Mouse (Mus musculus): ENCODE measurements at regions not wholly inside any gene's neighbourhood (a gene's known extent, or its start where the extent isn't known, plus 50 kb on each side); places are given as distances from the start of the nearest gene placed in this dataset.

DNA sequence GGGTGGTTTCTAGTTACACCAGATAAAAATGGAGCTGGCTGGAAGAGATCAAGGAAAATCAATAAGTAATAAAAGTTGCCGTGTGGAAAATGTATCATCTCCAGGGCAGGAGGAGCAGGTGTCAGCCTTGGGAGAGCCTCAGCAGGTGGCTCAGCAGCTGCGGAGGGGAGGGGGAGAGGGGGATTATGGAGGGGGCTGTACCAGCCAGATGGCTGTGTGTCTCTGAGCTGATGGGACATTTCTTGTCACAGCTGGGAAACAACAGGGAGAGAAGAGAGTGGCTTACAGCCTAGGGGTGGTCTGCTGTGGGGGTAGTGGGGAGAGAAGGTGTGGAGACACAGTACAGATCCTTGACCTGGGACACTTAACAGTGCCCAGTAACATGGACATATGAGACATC lies 116.5 kb downstream of the Matn1 start:
- TF ChIP-seq UBTF (IDR thresholded peaks at IDR 0.05; ENCODE audit: low read depth, low read length): no peak
- no peak for TF ChIP-seq POLR2A (IDR thresholded peaks at IDR 0.05; ENCODE audit: low read depth, low read length)
- no peak for TF ChIP-seq CTCF (conservative IDR thresholded peaks at IDR 0.05 in 1 of 2, IDR thresholded peaks at IDR 0.05 in 1 of 2; ENCODE audit: low read depth in 2 of 2, low read length in 2 of 2)
- TF ChIP-seq MYC (IDR thresholded peaks at IDR 0.05; ENCODE audit: low read depth, low read length): no peak

All from CH12.LX (cell line).